Mouse (Mus musculus): ENCODE results near the gene Oas1d. TPM values are rescaled to one million over a fixed set of nuclear protein-coding genes. Genes with fewer than 3 reads are reported as not detected.
"Not testable (repeated sequence)": the region's sequence is repeated elsewhere in the genome, so short reads cannot be mapped to it uniquely, and the experiment has no call there.

Oas1d gene
- polyA plus RNA-seq, 1 experiment from 2014 or later = not detected

DNA sequence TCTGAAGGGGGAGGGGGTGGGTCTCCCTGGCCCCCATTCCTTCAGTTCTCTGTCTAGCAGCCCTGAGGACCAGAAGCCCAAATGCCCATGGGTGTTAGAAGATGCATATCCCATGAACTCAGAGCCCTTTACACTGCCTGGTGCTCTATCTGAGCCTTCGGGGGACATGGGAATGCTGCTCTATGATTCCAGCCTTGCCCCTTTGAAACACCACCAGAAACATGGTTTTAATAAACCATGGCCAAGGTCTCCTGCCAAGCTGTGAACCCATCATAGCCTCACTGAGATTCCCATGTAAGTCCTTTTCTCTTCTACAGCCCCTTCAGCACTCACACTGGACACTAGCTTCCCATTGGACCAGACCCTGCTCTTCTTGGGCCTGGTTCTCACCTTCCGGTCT is 24.3 kb upstream of the Oas1d start:
- Histone ChIP-seq H3K4me1 (no peaks in the 10 kb centered on the region), H3K4me2 (replicated peaks) (no peak overlapping the region), H3K27me3 (no peaks in the 10 kb centered on the region), H3K36me3 (no peaks in the 10 kb centered on the region), H3K9me3 (no peaks in the 10 kb centered on the region), H3K4me3 (no peak overlapping the region), H3K9ac (replicated peaks) (no peak overlapping the region), H3K27ac (replicated peaks) (no peak overlapping the region)
- no peak for ATAC-seq (replicated peaks)
- WGBS = 85% methylated on average over 2 of the region's 2 CpGs

DNA sequence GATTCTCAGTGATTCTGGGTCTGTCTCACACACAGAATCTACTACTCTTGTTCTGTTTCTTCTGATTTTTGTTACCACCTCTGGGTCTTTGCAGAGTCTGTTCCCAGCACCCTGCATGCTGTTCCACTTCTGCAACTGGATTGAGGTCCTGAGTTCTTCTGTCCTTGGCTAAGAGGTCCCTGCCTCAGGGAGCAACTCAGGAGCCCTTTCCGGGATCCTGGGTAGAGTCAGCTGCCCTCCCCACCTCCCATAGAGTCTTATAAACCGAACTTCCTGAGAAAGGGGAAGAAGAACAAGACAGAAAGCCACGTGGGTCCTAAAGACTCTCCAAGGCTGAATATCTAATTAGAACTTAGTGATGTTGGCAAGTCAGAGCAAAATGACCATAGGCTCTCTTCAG is 23.3 kb upstream of the Oas1d start:
- ATAC-seq (replicated peaks) = no peak
- 47% methylated on average over 3 of the region's 3 CpGs for WGBS

GRCm38 (mm10) chr5:120891566-120892242 is 22.6 kb upstream of the Oas1d start:
- H3K9me3 ChIP-seq; H3K4me3 ChIP-seq; ATAC-seq (replicated peaks): not testable (repeated sequence)

More for the DNA sequence above, 23.3 kb upstream of the Oas1d start:
- H3K9ac ChIP-seq (replicated peaks) = no peak overlapping the region
- no peak overlapping the region for H3K4me2 ChIP-seq (replicated peaks)
- H3K4me3 ChIP-seq = no peak overlapping the region
- H3K27ac ChIP-seq (replicated peaks) = no peak overlapping the region
- no peaks in the 10 kb centered on the region for H3K36me3 ChIP-seq
- no peaks in the 10 kb centered on the region for H3K27me3 ChIP-seq
- H3K4me1 ChIP-seq = no peaks in the 10 kb centered on the region
- H3K9me3 ChIP-seq = no peaks in the 10 kb centered on the region

DNA sequence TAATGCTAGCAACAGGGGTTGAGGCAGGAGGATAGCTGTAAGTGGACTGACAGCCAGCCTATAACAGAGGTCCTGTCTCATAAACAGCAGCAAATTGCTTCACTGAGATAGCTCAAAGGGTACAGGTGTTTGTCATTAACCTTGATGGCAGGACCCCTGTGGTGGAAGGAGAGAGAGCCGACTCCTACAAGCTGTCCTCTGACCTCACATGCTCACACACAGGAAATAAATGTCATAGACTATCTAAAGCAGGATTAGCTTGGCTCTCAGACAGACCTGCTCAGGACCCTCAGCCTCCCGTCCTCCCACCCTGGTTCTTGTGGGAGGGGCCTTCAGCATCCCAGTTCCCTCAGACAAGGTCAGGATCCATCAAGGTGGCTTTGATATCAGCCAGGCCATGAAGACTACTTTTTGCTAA is 22.1 kb upstream of the Oas1d start:
- Histone ChIP-seq H3K4me1 (no peaks in the 10 kb centered on the region), H3K27me3 (no peaks in the 10 kb centered on the region), H3K9ac (replicated peaks) (no peak overlapping the region), H3K4me3 (no peak overlapping the region), H3K36me3 (no peaks in the 10 kb centered on the region), H3K9me3 (no peaks in the 10 kb centered on the region), H3K4me2 (replicated peaks) (no peak overlapping the region), H3K27ac (replicated peaks) (no peak overlapping the region)
- ATAC-seq (replicated peaks) = no peak
- 72% methylated on average over 2 of the region's 2 CpGs for WGBS

More at GRCm38 (mm10) chr5:120891566-120892242, 22.6 kb upstream of the Oas1d start:
- H3K36me3 ChIP-seq; H3K4me2 ChIP-seq (replicated peaks); H3K9ac ChIP-seq (replicated peaks); H3K27me3 ChIP-seq; H3K4me1 ChIP-seq; H3K27ac ChIP-seq (replicated peaks): not testable (repeated sequence)
- 84% methylated on average over 2 of the region's 2 CpGs for WGBS

- not testable (repeated sequence) for H3K27ac ChIP-seq (replicated peaks); H3K36me3 ChIP-seq; H3K9me3 ChIP-seq; H3K4me1 ChIP-seq; H3K4me2 ChIP-seq (replicated peaks); H3K27me3 ChIP-seq; H3K9ac ChIP-seq (replicated peaks); ATAC-seq (replicated peaks); H3K4me3 ChIP-seq
- WGBS = 93% methylated on average over 4 of the region's 4 CpGs
Measured at GRCm38 (mm10) chr5:120893866-120894265, 20.5 kb upstream of the Oas1d start.

DNA sequence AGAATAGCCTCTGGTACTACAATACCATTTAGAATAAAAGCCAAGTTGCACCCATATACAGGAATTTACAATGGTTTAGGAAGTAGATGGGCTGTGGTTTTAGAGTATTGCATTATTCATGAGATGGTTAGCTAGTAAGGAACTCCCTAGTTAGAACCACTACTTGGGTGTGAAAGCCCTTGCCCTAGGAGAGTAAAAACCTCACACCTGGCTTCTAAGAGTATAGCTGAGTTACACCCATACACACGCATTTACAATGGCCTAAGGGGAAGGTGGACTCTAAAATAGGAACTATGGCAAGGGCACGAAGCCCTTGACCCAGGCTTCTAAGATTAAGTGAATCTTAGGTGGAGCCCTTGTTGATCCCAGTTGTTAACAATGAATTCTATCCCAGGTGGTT is 19.6 kb upstream of the Oas1d start:
- ATAC-seq (replicated peaks); H3K9ac ChIP-seq (replicated peaks); H3K36me3 ChIP-seq; H3K4me1 ChIP-seq; H3K27me3 ChIP-seq; H3K27ac ChIP-seq (replicated peaks); H3K4me3 ChIP-seq; H3K9me3 ChIP-seq; H3K4me2 ChIP-seq (replicated peaks): not testable (repeated sequence)
- WGBS = 88% methylated on average over 2 of the region's 2 CpGs

GRCm38 (mm10) chr5:120895231-120895900 is 19.0 kb upstream of the Oas1d start:
- H3K9me3 ChIP-seq = no peaks in the 10 kb centered on the region
- H3K27me3 ChIP-seq = no peaks in the 10 kb centered on the region
- no peak overlapping the region for H3K4me3 ChIP-seq
- ATAC-seq (replicated peaks) = no peak
- no peak overlapping the region for H3K4me2 ChIP-seq (replicated peaks)
- H3K36me3 ChIP-seq = no peaks in the 10 kb centered on the region
- H3K4me1 ChIP-seq = no peaks in the 10 kb centered on the region
- WGBS = 88% methylated on average over 11 of the region's 11 CpGs
- H3K27ac ChIP-seq (replicated peaks) = no peak overlapping the region
- no peak overlapping the region for H3K9ac ChIP-seq (replicated peaks)

GRCm38 (mm10) chr5:120898307-120898706 is 16.0 kb upstream of the Oas1d start:
- Histone ChIP-seq H3K9ac (replicated peaks) (no peak overlapping the region), H3K27me3 (no peaks in the 10 kb centered on the region), H3K9me3 (no peaks in the 10 kb centered on the region), H3K4me3 (no peak overlapping the region), H3K4me2 (replicated peaks) (no peak overlapping the region), H3K27ac (replicated peaks) (no peak overlapping the region), H3K4me1 (no peaks in the 10 kb centered on the region), H3K36me3 (no peaks in the 10 kb centered on the region)
- no peak for ATAC-seq (replicated peaks)
- 85% methylated on average over 6 of the region's 6 CpGs for WGBS

DNA sequence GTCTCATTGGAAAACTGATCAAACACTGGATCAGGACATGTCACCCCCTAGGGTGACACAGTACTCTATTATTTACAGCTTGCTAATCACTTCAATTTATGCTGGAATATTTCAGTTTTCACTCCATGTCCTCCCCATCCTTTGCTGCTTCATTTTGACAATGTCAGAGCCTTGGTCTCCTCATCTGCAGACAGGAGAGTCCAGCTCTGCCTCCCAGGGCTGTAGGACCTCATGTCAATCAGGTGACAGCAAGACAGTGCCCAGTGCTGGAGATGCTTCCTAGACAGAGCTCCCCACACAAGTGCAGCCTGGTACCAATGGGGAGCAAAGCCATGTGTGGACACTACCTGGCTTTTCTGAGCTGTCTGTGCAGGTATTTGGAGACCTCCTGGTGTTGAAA is 15.6 kb upstream of the Oas1d start:
- no peak for ATAC-seq (replicated peaks)

GRCm38 (mm10) chr5:120900666-120901065 is 13.7 kb upstream of the Oas1d start:
- Histone ChIP-seq H3K4me2 (replicated peaks) (no peak overlapping the region), H3K4me3 (no peak overlapping the region), H3K9me3 (no peaks in the 10 kb centered on the region), H3K36me3 (no peaks in the 10 kb centered on the region), H3K27ac (replicated peaks) (no peak overlapping the region), H3K9ac (replicated peaks) (no peak overlapping the region), H3K4me1 (no peaks in the 10 kb centered on the region), H3K27me3 (no peaks in the 10 kb centered on the region)
- WGBS = 61% methylated on average over 1 of the region's 1 CpGs
- ATAC-seq (replicated peaks) = no peak

More for the DNA sequence above, 15.6 kb upstream of the Oas1d start:
- H3K9ac ChIP-seq (replicated peaks) = no peak overlapping the region
- H3K4me2 ChIP-seq (replicated peaks) = no peak overlapping the region
- H3K9me3 ChIP-seq = no peaks in the 10 kb centered on the region
- no peaks in the 10 kb centered on the region for H3K4me1 ChIP-seq
- no peaks in the 10 kb centered on the region for H3K36me3 ChIP-seq
- no peak overlapping the region for H3K4me3 ChIP-seq
- no peaks in the 10 kb centered on the region for H3K27me3 ChIP-seq
- H3K27ac ChIP-seq (replicated peaks) = no peak overlapping the region

GRCm38 (mm10) chr5:120902056-120902455 is 12.3 kb upstream of the Oas1d start:
- no peak for ATAC-seq (replicated peaks)
- Histone ChIP-seq H3K27me3 (no peaks in the 10 kb centered on the region), H3K4me2 (replicated peaks) (no peak overlapping the region), H3K4me1 (no peaks in the 10 kb centered on the region), H3K9ac (replicated peaks) (no peak overlapping the region), H3K36me3 (no peaks in the 10 kb centered on the region), H3K9me3 (no peaks in the 10 kb centered on the region), H3K27ac (replicated peaks) (no peak overlapping the region), H3K4me3 (no peak overlapping the region)
- WGBS = 90% methylated on average over 5 of the region's 5 CpGs

DNA sequence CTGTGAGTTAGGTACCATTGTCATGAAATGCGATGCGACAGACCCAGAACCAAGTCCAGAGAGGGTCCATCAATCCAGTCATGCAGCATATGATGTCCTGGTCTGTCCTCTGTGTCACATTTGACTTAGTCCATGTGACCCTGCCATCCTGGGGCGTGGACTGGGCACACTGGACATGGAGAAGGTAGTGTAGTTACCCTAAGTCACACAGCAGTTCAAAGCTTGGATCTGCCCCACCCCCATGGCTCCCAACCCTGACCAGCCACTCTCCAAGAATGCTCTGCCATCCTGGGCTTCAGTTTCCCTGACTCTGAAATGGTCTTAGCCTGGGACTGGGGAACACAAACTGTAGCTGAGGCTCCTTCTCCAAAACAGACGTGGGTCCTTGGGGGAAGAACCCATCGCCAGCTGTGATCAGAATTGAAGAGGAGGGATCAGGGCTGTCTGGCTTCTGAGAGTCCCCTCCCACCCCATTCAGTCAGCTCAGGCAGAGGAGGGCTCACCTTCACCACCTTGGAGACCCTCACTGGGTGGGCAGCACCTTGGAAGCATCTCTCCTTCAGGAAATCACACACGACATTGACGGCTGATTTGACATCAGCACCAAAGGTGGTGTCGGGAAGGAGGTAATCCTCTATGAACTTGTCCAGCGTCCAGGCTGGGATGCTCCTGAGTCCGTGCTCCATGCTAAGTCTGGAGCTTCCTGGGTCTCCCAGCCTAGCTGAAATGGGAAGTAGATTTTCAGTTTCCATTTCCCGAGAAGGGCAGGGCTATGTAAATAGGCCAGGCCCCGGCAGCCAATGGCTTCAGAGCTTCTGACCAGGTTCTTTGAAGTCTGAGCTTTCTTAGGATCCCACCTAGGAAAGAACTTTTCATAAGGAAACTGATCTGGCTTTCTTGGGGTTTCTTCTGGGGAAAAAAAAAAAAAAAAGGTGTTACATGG is 7.3 kb upstream of the Oas1d start, which contains the start of gene Oas1a:
Gene Oas1a (minus strand): TSS at position 731 of the 943 bp plus-strand sequence.
- not testable (repeated sequence) for ATAC-seq (replicated peaks); H3K27me3 ChIP-seq; H3K4me3 ChIP-seq; H3K27ac ChIP-seq (replicated peaks); H3K9ac ChIP-seq (replicated peaks); H3K4me2 ChIP-seq (replicated peaks); H3K36me3 ChIP-seq; H3K9me3 ChIP-seq; H3K4me1 ChIP-seq
- WGBS = 35% methylated on average over 9 of the region's 12 CpGs
